Mouse (Mus musculus): Measurements from ENCODE around the gene Samhd1. TPM values are rescaled to one million over a fixed set of nuclear protein-coding genes. Genes with fewer than 3 reads are reported as not detected.

The Samhd1 gene
- polyA plus RNA-seq, 1 experiment from 2014 or later = 32.4 TPM

DNA sequence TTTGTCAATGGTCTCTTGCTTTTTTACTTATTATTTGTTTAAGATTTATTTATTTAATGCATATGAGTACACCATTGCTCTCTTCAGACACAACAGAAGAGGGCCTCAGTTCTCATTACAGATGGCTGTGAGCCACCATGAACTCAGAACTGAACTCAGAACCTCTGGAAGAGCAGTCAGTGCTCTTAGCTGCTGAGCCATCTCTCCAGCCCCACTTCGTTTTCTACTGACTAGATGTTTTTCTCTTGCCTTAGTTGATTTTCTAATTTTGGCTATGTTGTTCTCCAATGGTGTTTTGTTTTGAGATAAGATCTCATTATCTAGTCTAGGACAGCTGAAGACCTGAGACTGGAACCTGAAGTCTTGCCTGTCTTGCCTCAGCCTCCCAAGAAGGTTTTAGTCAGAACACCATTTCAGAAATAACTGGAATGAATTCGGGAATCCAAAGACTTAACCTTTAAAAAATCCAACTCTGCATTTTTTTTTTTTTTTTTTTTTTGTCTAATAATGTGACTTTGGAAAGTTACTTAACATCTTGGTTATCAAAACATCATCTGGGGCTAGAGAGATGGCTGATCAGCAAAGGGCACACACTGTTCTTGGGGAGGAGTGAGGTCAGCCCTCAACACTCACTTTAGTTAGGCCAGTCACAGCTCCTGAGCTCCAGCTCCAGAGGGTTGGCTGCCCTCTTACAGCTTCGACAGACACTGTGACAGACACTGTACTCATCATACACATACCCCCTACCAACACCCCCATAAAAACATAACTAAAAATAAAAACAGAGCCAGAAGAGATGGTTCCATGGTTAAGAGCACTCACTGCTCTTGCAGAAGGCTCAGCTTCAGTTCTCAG is 2.2 kb downstream of the Samhd1 start:
- Histone ChIP-seq H3K4me3 (ENCODE audit: low read length) (no peak overlapping the region), H3K27me3 (ENCODE audit: control insufficient read depth, insufficient read depth, low read depth, low read length) (no peaks in the 10 kb centered on the region), H3K4me1 (replicated peaks; ENCODE audit: control insufficient read depth, insufficient read depth, low read length) (peaks cover 16% of the 10 kb centered on the region), H3K9ac (ENCODE audit: low read length) (no peak overlapping the region), H3K4me2 (ENCODE audit: low read depth, low read length) (peak overlapping the region; percentile 82; the same call in 1 of the 2 replicates), H3K9me3 (ENCODE audit: control insufficient read depth, low read length) (no peaks in the 10 kb centered on the region), H3K36me3 (ENCODE audit: control insufficient read depth, insufficient read depth, low read length) (no peaks in the 10 kb centered on the region), H3K27ac (ENCODE audit: low read length) (no peak overlapping the region)
- no peak for ATAC-seq (ENCODE audit: low read depth)
- 68% methylated on average over 3 of the region's 3 CpGs for WGBS

GRCm38 (mm10) chr2:157132086-157132485 is 3.0 kb downstream of the Samhd1 start:
- no peak overlapping the region for H3K4me2 ChIP-seq (ENCODE audit: low read depth, low read length)
- H3K36me3 ChIP-seq (ENCODE audit: control insufficient read depth, insufficient read depth, low read length) = peaks cover 2% of the 10 kb centered on the region; the same call in 1 of the 2 replicates
- H3K4me3 ChIP-seq (ENCODE audit: low read length) = no peak overlapping the region
- H3K27ac ChIP-seq (ENCODE audit: low read length) = no peak overlapping the region
- no peaks in the 10 kb centered on the region for H3K27me3 ChIP-seq (ENCODE audit: control insufficient read depth, insufficient read depth, low read depth, low read length)
- H3K9ac ChIP-seq (ENCODE audit: low read length) = no peak overlapping the region
- 63% methylated on average over 1 of the region's 1 CpGs for WGBS
- no peak for ATAC-seq (ENCODE audit: low read depth)
- peaks cover 16% of the 10 kb centered on the region for H3K4me1 ChIP-seq (replicated peaks; ENCODE audit: control insufficient read depth, insufficient read depth, low read length)
- no peaks in the 10 kb centered on the region for H3K9me3 ChIP-seq (ENCODE audit: control insufficient read depth, low read length)

- H3K27ac ChIP-seq (ENCODE audit: low read length) = no peak overlapping the region
- peaks cover 6% of the 10 kb centered on the region for H3K36me3 ChIP-seq (ENCODE audit: control insufficient read depth, insufficient read depth, low read length)
- H3K4me1 ChIP-seq (replicated peaks; ENCODE audit: control insufficient read depth, insufficient read depth, low read length) = peaks cover 13% of the 10 kb centered on the region
- H3K27me3 ChIP-seq (ENCODE audit: control insufficient read depth, insufficient read depth, low read depth, low read length) = no peaks in the 10 kb centered on the region
- no peaks in the 10 kb centered on the region for H3K9me3 ChIP-seq (ENCODE audit: control insufficient read depth, low read length)
- H3K9ac ChIP-seq (ENCODE audit: low read length) = no peak overlapping the region
- H3K4me3 ChIP-seq (ENCODE audit: low read length) = no peak overlapping the region
- no peak for ATAC-seq (ENCODE audit: low read depth)
- H3K4me2 ChIP-seq (ENCODE audit: low read depth, low read length) = peak overlapping the region; percentile 7; the same call in 1 of the 2 replicates
- 69% methylated on average over 8 of the region's 8 CpGs for WGBS
These were observed 4.1 kb downstream of the Samhd1 start for GRCm38 (mm10) chr2:157130813-157131514.

DNA sequence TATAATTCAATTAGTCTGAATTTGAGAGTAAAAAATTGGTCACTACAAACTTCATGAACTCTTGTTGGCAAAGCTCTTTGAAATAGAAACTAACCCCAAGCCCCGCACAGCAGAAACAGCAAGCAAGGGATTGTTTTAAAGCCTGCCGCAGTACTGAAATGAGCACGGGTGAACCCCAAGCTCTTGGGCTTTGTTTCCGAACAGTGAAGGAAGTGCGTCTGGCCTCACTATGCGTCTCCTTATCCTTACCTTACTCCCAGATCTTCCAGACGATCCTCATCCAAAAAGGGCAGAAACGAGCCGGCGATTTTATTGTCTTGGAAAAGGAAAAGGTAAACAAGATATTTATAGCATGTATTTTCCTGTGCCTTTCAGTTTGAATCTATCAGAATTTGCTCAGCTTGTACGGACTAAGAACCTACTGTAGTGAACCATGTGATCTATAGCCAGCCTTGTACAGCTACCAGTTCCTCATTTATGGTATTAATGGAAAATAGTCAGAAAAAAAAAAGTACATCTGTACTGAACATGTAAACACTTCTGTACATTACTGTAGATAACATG is 5.4 kb downstream of the Samhd1 start:
- H3K9ac ChIP-seq (ENCODE audit: low read length) = no peak overlapping the region
- peaks cover 11% of the 10 kb centered on the region for H3K4me1 ChIP-seq (replicated peaks; ENCODE audit: control insufficient read depth, insufficient read depth, low read length)
- ATAC-seq (ENCODE audit: low read depth) = no peak
- peaks cover 7% of the 10 kb centered on the region for H3K36me3 ChIP-seq (ENCODE audit: control insufficient read depth, insufficient read depth, low read length)
- H3K4me2 ChIP-seq (ENCODE audit: low read depth, low read length) = no peak overlapping the region
- no peaks in the 10 kb centered on the region for H3K27me3 ChIP-seq (ENCODE audit: control insufficient read depth, insufficient read depth, low read depth, low read length)
- no peaks in the 10 kb centered on the region for H3K9me3 ChIP-seq (ENCODE audit: control insufficient read depth, low read length)
- H3K4me3 ChIP-seq (ENCODE audit: low read length) = no peak overlapping the region
- 68% methylated on average over 11 of the region's 11 CpGs for WGBS
- no peak overlapping the region for H3K27ac ChIP-seq (ENCODE audit: low read length)

- no peak for ATAC-seq (ENCODE audit: low read depth)
- Histone ChIP-seq H3K27me3 (ENCODE audit: control insufficient read depth, insufficient read depth, low read depth, low read length) (no peaks in the 10 kb centered on the region), H3K4me2 (ENCODE audit: low read depth, low read length) (no peak overlapping the region), H3K9ac (ENCODE audit: low read length) (no peak overlapping the region), H3K27ac (ENCODE audit: low read length) (no peak overlapping the region), H3K9me3 (ENCODE audit: control insufficient read depth, low read length) (no peaks in the 10 kb centered on the region), H3K4me3 (ENCODE audit: low read length) (no peak overlapping the region), H3K36me3 (ENCODE audit: control insufficient read depth, insufficient read depth, low read length) (peaks cover 7% of the 10 kb centered on the region), H3K4me1 (replicated peaks; ENCODE audit: control insufficient read depth, insufficient read depth, low read length) (peaks cover 11% of the 10 kb centered on the region)
- 68% methylated on average over 4 of the region's 4 CpGs for WGBS
These were observed 6.0 kb downstream of the Samhd1 start for GRCm38 (mm10) chr2:157129096-157129495.

- peaks cover 7% of the 10 kb centered on the region for H3K36me3 ChIP-seq (ENCODE audit: control insufficient read depth, insufficient read depth, low read length)
- no peak overlapping the region for H3K27ac ChIP-seq (ENCODE audit: low read length)
- peaks cover 4% of the 10 kb centered on the region; the same call in 1 of the 2 replicates for H3K4me1 ChIP-seq (replicated peaks; ENCODE audit: control insufficient read depth, insufficient read depth, low read length)
- no peak for ATAC-seq (ENCODE audit: low read depth)
- H3K4me3 ChIP-seq (ENCODE audit: low read length) = no peak overlapping the region
- H3K27me3 ChIP-seq (ENCODE audit: control insufficient read depth, insufficient read depth, low read depth, low read length) = no peaks in the 10 kb centered on the region
- no peak overlapping the region for H3K4me2 ChIP-seq (ENCODE audit: low read depth, low read length)
- 48% methylated on average over 4 of the region's 4 CpGs for WGBS
- H3K9me3 ChIP-seq (ENCODE audit: control insufficient read depth, low read length) = no peaks in the 10 kb centered on the region
- no peak overlapping the region for H3K9ac ChIP-seq (ENCODE audit: low read length)
These were observed 7.0 kb downstream of the Samhd1 start for GRCm38 (mm10) chr2:157128072-157128471.

GRCm38 (mm10) chr2:157127370-157127769 is 7.7 kb downstream of the Samhd1 start:
- ATAC-seq (ENCODE audit: low read depth) = no peak
- Histone ChIP-seq H3K4me2 (ENCODE audit: low read depth, low read length) (no peak overlapping the region), H3K27me3 (ENCODE audit: control insufficient read depth, insufficient read depth, low read depth, low read length) (no peaks in the 10 kb centered on the region), H3K4me3 (ENCODE audit: low read length) (no peak overlapping the region), H3K9ac (ENCODE audit: low read length) (no peak overlapping the region), H3K36me3 (ENCODE audit: control insufficient read depth, insufficient read depth, low read length) (peaks cover 7% of the 10 kb centered on the region), H3K4me1 (replicated peaks; ENCODE audit: control insufficient read depth, insufficient read depth, low read length) (peaks cover 4% of the 10 kb centered on the region; the same call in 1 of the 2 replicates), H3K9me3 (ENCODE audit: control insufficient read depth, low read length) (no peaks in the 10 kb centered on the region), H3K27ac (ENCODE audit: low read length) (no peak overlapping the region)
- WGBS = 73% methylated on average over 3 of the region's 3 CpGs

GRCm38 (mm10) chr2:157125246-157125645 is 9.8 kb downstream of the Samhd1 start:
- H3K36me3 ChIP-seq (ENCODE audit: control insufficient read depth, insufficient read depth, low read length) = peaks cover 13% of the 10 kb centered on the region
- no peaks in the 10 kb centered on the region for H3K27me3 ChIP-seq (ENCODE audit: control insufficient read depth, insufficient read depth, low read depth, low read length)
- no peak overlapping the region for H3K27ac ChIP-seq (ENCODE audit: low read length)
- no peak overlapping the region for H3K9ac ChIP-seq (ENCODE audit: low read length)
- H3K4me1 ChIP-seq (replicated peaks; ENCODE audit: control insufficient read depth, insufficient read depth, low read length) = no peaks in the 10 kb centered on the region
- no peak overlapping the region for H3K4me3 ChIP-seq (ENCODE audit: low read length)
- no peak for ATAC-seq (ENCODE audit: low read depth)
- no peaks in the 10 kb centered on the region for H3K9me3 ChIP-seq (ENCODE audit: control insufficient read depth, low read length)
- no peak overlapping the region for H3K4me2 ChIP-seq (ENCODE audit: low read depth, low read length)
- whole genome bisulfite sequencing = 77% methylated on average over 3 of the region's 3 CpGs

DNA sequence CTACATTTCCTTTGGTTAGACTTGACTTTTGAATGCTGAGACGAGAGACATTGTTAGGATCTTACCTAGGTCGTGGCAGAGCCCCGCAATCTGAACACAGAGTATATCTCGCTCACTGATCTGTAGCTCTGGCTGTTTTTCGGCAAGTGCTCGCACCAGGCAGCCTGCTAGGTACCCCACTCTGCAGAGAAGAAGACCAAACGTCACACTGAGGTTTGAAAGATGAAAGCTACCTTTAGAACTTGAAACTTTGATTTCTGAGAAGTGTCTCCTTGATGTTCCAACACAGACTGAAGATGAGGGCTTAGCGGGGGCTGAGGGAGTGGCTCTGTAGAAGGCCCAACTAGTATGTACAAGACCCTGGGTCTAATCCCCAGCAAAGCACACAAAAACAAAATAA is 13.3 kb downstream of the Samhd1 start:
- no peak overlapping the region for H3K4me2 ChIP-seq (ENCODE audit: low read depth, low read length)
- ATAC-seq (ENCODE audit: low read depth) = no peak
- no peak overlapping the region for H3K9ac ChIP-seq (ENCODE audit: low read length)
- WGBS = 85% methylated on average over 8 of the region's 8 CpGs
- H3K4me3 ChIP-seq (ENCODE audit: low read length) = no peak overlapping the region
- no peaks in the 10 kb centered on the region for H3K9me3 ChIP-seq (ENCODE audit: control insufficient read depth, low read length)
- peaks cover 11% of the 10 kb centered on the region for H3K36me3 ChIP-seq (ENCODE audit: control insufficient read depth, insufficient read depth, low read length)
- H3K27ac ChIP-seq (ENCODE audit: low read length) = no peak overlapping the region
- H3K27me3 ChIP-seq (ENCODE audit: control insufficient read depth, insufficient read depth, low read depth, low read length) = no peaks in the 10 kb centered on the region
- H3K4me1 ChIP-seq (replicated peaks; ENCODE audit: control insufficient read depth, insufficient read depth, low read length) = no peaks in the 10 kb centered on the region

Measured in lung, embryonic 16.5 days (tissue).